Mouse (Mus musculus): Measurements from ENCODE around the gene Ube2v1.
A peak's percentile ranks its signal among the peaks of the same experiment; 100 is the strongest.
"Not testable (repeated sequence)": the region's sequence is repeated elsewhere in the genome, so short reads cannot be mapped to it uniquely, and the experiment has no call there.

The Ube2v1 gene

GRCm38 (mm10) chr2:167622352-167622751 lies 9.5 kb downstream of the Ube2v1 start:
- no peak for DNase-seq (ENCODE audit: low spot score in 2 of 2)

- no peak for DNase-seq (ENCODE audit: low spot score in 2 of 2)
Measured at GRCm38 (mm10) chr2:167621255-167622087, 10.4 kb downstream of the Ube2v1 start.

GRCm38 (mm10) chr2:167617472-167617871 lies 14.4 kb downstream of the Ube2v1 start:
- no peak for DNase-seq (ENCODE audit: low spot score in 2 of 2)

- DNase-seq (ENCODE audit: low spot score in 2 of 2): no peak
Measured at GRCm38 (mm10) chr2:167617034-167617433, 14.9 kb downstream of the Ube2v1 start.

- not testable (repeated sequence) for DNase-seq (ENCODE audit: low spot score in 2 of 2)
Measured at GRCm38 (mm10) chr2:167613335-167613734, 18.6 kb downstream of the Ube2v1 start.

GRCm38 (mm10) chr2:167612122-167612521 lies 19.8 kb downstream of the Ube2v1 start:
- no peak for DNase-seq (ENCODE audit: low spot score in 2 of 2)

GRCm38 (mm10) chr2:167611287-167611686 lies 20.6 kb downstream of the Ube2v1 start:
- DNase-seq (ENCODE audit: low spot score in 2 of 2): no peak

- DNase-seq (ENCODE audit: low spot score in 2 of 2): no peak
Measured at GRCm38 (mm10) chr2:167606745-167607123, 25.2 kb downstream of the Ube2v1 start.

GRCm38 (mm10) chr2:167605817-167606744 lies 25.8 kb downstream of the Ube2v1 start:
- DNase-seq (ENCODE audit: low spot score in 2 of 2): no peak

GRCm38 (mm10) chr2:167605178-167605794 lies 26.6 kb downstream of the Ube2v1 start:
- peak; percentile 77 to 86 for DNase-seq (ENCODE audit: low spot score in 2 of 2)

GRCm38 (mm10) chr2:167602978-167603377 lies 28.9 kb downstream of the Ube2v1 start:
- no peak for DNase-seq (ENCODE audit: low spot score in 2 of 2)

- DNase-seq (ENCODE audit: low spot score in 2 of 2): no peak
Measured at GRCm38 (mm10) chr2:167602364-167602763, 29.5 kb downstream of the Ube2v1 start.

GRCm38 (mm10) chr2:167600481-167600995 lies 31.4 kb downstream of the Ube2v1 start:
- DNase-seq (ENCODE audit: low spot score in 2 of 2): no peak

- DNase-seq (ENCODE audit: low spot score in 2 of 2): no peak
Measured at GRCm38 (mm10) chr2:167599917-167600316, 32.0 kb downstream of the Ube2v1 start.

- DNase-seq (ENCODE audit: low spot score in 2 of 2): no peak
Measured at GRCm38 (mm10) chr2:167599195-167599594, 32.7 kb downstream of the Ube2v1 start.

GRCm38 (mm10) chr2:167597492-167598186 lies 34.3 kb downstream of the Ube2v1 start:
- no peak for DNase-seq (ENCODE audit: low spot score in 2 of 2)

GRCm38 (mm10) chr2:167596726-167597491 lies 35.0 kb downstream of the Ube2v1 start:
- no peak for DNase-seq (ENCODE audit: low spot score in 2 of 2)

GRCm38 (mm10) chr2:167596262-167596661 lies 35.6 kb downstream of the Ube2v1 start:
- DNase-seq (ENCODE audit: low spot score in 2 of 2): no peak

GRCm38 (mm10) chr2:167595761-167596171 lies 36.1 kb downstream of the Ube2v1 start:
- no peak for DNase-seq (ENCODE audit: low spot score in 2 of 2)

- peak in 1 of 2 experiments; percentile 21 for DNase-seq (ENCODE audit: low spot score in 2 of 2)
Measured at GRCm38 (mm10) chr2:167594444-167594934, 37.4 kb downstream of the Ube2v1 start.
